Mouse (Mus musculus) liver, adult 2 months (tissue): ENCODE measurements at regions not wholly inside any gene's neighbourhood (a gene's known extent, or its start where the extent isn't known, plus 50 kb on each side); places are given as distances from the start of the nearest gene placed in this dataset.

ENCODE experiments used
- CTCF ChIP-seq: fragments of 200-500 bp; IDR thresholded peaks from 2 replicates; pipeline ENCODE4 v1.5.1; 2011; ENCODE audit warnings: low read depth, low read length, control low read depth
- POLR2A ChIP-seq: fragments of 200-500 bp; IDR thresholded peaks from 2 replicates; pipeline ENCODE4 v1.6.1; 2011; ENCODE audit warnings: low read length, control low read depth; ENCODE audit not compliant: insufficient read depth; ENCODE audit errors: extremely low read depth

GRCm38 (mm10) chr6:66289196-66289595 lies 246.0 kb upstream of the Mad2l1 start:
- TF ChIP-seq POLR2A (no peak), CTCF (no peak)
